Mouse (Mus musculus): ENCODE data around the gene Arhgap20. TPM values are rescaled to one million over a fixed set of nuclear protein-coding genes. Genes with fewer than 3 reads are reported as not detected.

Gene Arhgap20
- polyA plus RNA-seq, 1 experiment from 2014 or later, result 4.1 TPM

DNA sequence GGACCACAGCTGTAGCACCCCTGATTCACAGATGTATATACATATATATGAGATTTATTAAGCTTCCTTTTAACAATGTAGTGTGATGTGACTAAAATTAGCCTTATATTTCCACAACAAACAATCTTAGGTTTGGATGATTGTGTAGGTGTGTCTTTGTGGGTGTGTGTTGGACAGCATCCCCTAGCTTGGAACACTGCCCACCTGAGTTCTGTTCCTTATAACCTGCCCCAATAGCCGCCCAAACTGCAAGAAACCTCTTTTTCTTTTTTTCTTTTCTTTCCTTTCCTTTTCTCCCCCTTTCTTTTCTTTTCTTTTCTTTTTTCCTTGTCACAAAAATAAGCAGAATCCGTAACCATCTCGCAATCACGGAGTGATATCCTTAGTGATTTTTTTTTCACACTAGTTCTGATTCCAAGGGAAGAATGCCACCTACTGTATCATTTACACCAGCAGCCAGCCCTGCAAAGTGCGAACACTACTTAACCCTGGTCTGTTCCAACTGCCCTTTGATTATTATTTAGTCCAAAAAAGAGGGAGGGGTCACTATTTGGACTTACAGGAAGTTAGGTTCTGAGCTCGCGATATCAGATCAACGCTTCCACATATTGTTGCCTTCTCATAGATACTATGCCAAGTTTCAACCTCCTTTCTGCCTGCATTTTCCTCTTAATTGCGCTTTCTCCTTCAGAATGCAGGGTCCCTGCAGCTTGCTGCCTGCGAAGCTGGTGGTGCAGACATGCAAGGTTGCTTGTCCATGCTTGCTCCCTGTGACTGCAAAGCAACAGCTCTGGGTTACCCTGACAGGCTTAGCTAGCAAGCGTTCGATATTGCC lies 879 bp upstream of the Arhgap20 start:
- Histone ChIP-seq H3K9me3 (ENCODE audit: control insufficient read depth, low read length) (no peaks in the 10 kb centered on the region), H3K27ac (ENCODE audit: low read depth, low read length) (no peak overlapping the region), H3K27me3 (ENCODE audit: control insufficient read depth, insufficient read depth, low read length) (peaks cover 22% of the 10 kb centered on the region), H3K4me2 (peak overlapping the region; percentile 93), H3K36me3 (ENCODE audit: control insufficient read depth, insufficient read depth, low read length) (no peaks in the 10 kb centered on the region), H3K9ac (ENCODE audit: low read length) (peak overlapping the region; percentile 68), H3K4me3 (ENCODE audit: low read depth, low read length) (peak overlapping the region; percentile 67), H3K4me1 (ENCODE audit: control insufficient read depth, insufficient read depth, low read length) (peaks cover 10% of the 10 kb centered on the region)
- 7% methylated on average over 12 of the region's 12 CpGs for WGBS
- no peak; the same call in 1 of the 2 replicates for ATAC-seq (ENCODE audit: low FRiP score)
- DNase-seq (ENCODE audit: low spot score, missing footprints), result no peak

DNA sequence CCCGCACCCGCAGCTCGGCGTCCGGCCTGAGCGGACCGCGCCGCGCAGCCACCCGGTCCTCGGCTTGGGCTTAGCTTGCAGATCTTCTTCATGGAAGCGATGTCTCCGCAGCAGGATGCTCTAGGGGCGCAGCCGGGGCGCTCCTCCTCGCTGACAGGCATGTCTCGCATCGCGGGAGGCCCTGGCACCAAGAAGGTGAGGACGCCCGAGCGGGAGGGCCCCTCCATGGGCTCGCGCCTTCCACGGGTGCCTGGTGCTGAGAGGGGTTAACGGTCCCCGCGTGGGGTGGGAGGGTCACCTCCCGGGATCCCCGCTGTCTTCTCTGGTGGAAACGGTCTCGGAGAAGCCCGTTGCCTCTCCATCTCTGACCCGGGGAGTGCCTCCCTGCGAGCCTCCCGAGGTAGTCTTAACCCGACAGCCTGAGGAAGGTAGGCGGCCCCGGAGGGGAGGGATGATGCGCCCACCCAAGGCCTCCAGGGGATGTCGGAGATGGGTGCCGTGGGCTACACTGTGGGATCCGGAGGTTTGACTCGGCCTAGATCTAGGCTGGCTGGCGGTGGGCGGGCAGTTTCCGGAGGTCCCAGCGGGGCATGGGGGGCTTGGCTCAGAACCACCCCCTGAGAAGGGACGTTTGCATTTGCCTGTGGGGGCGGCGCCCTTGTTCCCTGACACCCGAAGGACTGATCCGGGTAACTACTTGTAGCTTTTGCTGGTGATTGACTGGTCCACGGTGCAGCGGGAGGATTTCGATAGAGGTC lies 459 bp downstream of the Arhgap20 start:
- no peaks in the 10 kb centered on the region for H3K36me3 ChIP-seq (ENCODE audit: control insufficient read depth, insufficient read depth, low read length)
- H3K27ac ChIP-seq (ENCODE audit: low read depth, low read length), result no peak overlapping the region
- peak overlapping the region; percentile 67 for H3K4me3 ChIP-seq (ENCODE audit: low read depth, low read length)
- peaks cover 10% of the 10 kb centered on the region for H3K4me1 ChIP-seq (ENCODE audit: control insufficient read depth, insufficient read depth, low read length)
- H3K9me3 ChIP-seq (ENCODE audit: control insufficient read depth, low read length), result no peaks in the 10 kb centered on the region
- WGBS, result under 1% methylated on average over 58 of the region's 58 CpGs
- DNase-seq (ENCODE audit: low spot score, missing footprints) (peak; percentile 94), ATAC-seq (ENCODE audit: low FRiP score) (peak; percentile 10)
- peak overlapping the region; percentile 93 for H3K4me2 ChIP-seq
- peaks cover 22% of the 10 kb centered on the region for H3K27me3 ChIP-seq (ENCODE audit: control insufficient read depth, insufficient read depth, low read length)
- peak overlapping the region; percentile 68 for H3K9ac ChIP-seq (ENCODE audit: low read length)

DNA sequence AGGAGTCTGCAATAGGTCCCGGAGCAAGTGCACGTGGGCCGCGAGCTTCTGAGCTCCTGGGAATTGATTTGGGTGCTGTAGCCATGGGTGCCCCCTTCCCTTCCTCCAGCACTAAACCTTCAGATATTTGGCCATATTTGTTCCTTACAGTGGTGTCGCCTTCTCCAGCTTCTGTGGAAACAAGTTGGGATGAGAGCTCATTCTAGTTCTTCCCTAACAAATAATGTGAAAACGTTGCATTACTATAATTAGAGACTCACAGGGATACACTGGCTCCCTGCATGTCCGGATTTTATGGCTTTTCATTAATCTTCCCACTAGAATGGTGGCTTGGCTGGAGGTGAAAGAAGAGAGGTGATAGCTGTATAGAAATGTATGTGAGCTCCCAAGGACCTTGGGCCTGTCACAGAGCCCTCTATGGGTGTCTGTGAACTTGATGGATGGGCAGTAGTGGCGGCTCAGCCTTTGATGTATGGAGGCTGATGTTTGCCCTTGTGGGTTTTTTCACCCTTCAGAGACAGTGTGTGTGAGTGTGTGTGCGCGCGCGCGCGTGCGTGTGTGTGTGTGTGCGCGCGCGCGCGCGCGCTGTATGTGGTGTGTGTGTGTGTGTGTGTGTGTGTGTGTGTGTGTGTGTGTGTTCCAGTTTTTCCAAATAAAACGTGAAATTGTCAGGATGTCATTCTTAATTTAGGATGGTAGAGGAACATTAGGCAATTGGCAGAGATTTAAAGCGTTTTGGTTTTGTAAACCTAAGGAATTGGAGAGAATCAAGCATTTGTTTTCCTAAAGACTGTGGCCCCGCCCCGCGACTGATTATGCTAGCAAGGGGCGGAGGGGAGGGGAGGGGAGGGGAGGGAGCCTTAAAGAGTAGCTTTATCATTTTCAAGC lies 1.3 kb downstream of the Arhgap20 start:
- H3K9ac ChIP-seq (ENCODE audit: low read length), result peak overlapping the region; percentile 68
- ATAC-seq (ENCODE audit: low FRiP score), result peak; percentile 45
- no peaks in the 10 kb centered on the region for H3K9me3 ChIP-seq (ENCODE audit: control insufficient read depth, low read length)
- peak overlapping the region; percentile 93 for H3K4me2 ChIP-seq
- peaks cover 10% of the 10 kb centered on the region for H3K4me1 ChIP-seq (ENCODE audit: control insufficient read depth, insufficient read depth, low read length)
- H3K27ac ChIP-seq (ENCODE audit: low read depth, low read length), result no peak overlapping the region
- under 1% methylated on average over 29 of the region's 29 CpGs for WGBS
- peak; percentile 96 for DNase-seq (ENCODE audit: low spot score, missing footprints)
- H3K4me3 ChIP-seq (ENCODE audit: low read depth, low read length), result peak overlapping the region; percentile 67
- H3K36me3 ChIP-seq (ENCODE audit: control insufficient read depth, insufficient read depth, low read length), result no peaks in the 10 kb centered on the region
- peaks cover 22% of the 10 kb centered on the region for H3K27me3 ChIP-seq (ENCODE audit: control insufficient read depth, insufficient read depth, low read length)

DNA sequence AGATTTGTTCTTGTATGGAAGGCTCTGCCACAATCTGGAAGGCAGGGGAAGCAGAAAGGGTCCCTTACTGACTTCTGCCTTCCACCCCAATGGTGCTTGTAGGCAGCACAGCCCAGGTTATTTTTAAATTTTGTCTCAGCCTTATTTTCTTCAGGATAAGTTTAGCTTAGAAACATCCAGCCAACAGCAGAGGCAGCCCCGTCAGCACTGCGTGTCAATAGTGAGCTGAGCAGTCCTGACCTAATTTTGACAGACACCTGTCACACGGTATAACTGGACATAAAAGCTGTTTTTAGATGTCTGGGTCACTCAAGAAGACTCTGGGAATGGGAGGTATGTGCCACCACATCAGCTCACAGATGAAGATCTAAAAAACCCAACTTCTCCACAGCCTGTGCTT lies 9.1 kb downstream of the Arhgap20 start:
- DNase-seq (ENCODE audit: low spot score, missing footprints), result no peak
- no peak for ATAC-seq (ENCODE audit: low FRiP score)
- Histone ChIP-seq H3K4me3 (ENCODE audit: low read depth, low read length) (no peak overlapping the region), H3K9me3 (ENCODE audit: control insufficient read depth, low read length) (no peaks in the 10 kb centered on the region), H3K27me3 (ENCODE audit: control insufficient read depth, insufficient read depth, low read length) (no peaks in the 10 kb centered on the region), H3K27ac (ENCODE audit: low read depth, low read length) (no peak overlapping the region), H3K4me2 (no peak overlapping the region), H3K9ac (ENCODE audit: low read length) (no peak overlapping the region), H3K36me3 (ENCODE audit: control insufficient read depth, insufficient read depth, low read length) (no peaks in the 10 kb centered on the region), H3K4me1 (ENCODE audit: control insufficient read depth, insufficient read depth, low read length) (no peaks in the 10 kb centered on the region)
- 84% methylated on average over 3 of the region's 3 CpGs for WGBS

DNA sequence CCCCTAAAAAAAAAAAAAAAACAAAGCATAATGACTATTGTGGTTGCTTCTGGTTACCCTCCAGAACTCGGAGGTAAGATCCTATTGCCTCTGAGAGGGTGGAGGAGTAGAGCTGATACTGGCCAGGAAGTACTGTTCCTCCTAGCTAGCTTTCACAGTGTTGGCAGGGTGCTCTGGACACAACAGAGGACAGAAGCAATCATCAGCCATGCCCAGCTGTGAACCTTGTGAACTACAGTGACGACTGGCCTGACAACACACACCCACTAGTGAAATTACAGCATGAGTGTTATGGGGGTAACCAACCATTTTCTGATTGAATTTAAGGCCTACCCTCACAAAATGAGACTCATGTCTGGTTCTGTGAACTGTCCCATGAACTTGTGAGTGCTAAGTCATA lies 11.3 kb downstream of the Arhgap20 start:
- Histone ChIP-seq H3K4me2 (no peak overlapping the region), H3K36me3 (ENCODE audit: control insufficient read depth, insufficient read depth, low read length) (no peaks in the 10 kb centered on the region), H3K9ac (ENCODE audit: low read length) (no peak overlapping the region), H3K9me3 (ENCODE audit: control insufficient read depth, low read length) (no peaks in the 10 kb centered on the region), H3K4me3 (ENCODE audit: low read depth, low read length) (no peak overlapping the region), H3K4me1 (ENCODE audit: control insufficient read depth, insufficient read depth, low read length) (no peaks in the 10 kb centered on the region), H3K27me3 (ENCODE audit: control insufficient read depth, insufficient read depth, low read length) (no peaks in the 10 kb centered on the region), H3K27ac (ENCODE audit: low read depth, low read length) (no peak overlapping the region)
- 80% methylated on average over 2 of the region's 2 CpGs for WGBS
- ATAC-seq (ENCODE audit: low FRiP score), result no peak
- no peak for DNase-seq (ENCODE audit: low spot score, missing footprints)

DNA sequence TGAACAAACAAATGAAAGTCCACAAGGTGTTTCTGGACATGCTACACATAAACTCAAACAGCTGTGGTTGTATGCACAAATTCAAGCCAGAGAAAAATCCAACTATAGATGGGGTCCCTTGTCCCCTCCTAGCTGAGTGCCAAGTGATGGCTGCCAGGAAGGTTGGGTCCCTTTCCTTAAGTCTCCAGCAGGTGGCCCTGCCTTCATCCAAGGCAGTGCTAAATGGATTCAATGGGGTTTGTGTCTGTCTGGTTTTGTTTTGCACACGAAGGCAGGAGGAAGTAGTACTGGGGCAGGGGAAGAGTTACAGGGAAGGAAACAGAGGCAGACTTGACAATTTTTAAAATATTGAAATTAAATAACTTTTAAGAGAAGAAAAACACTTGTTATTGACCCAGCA lies 12.0 kb downstream of the Arhgap20 start:
- H3K36me3 ChIP-seq (ENCODE audit: control insufficient read depth, insufficient read depth, low read length), result no peaks in the 10 kb centered on the region
- H3K4me3 ChIP-seq (ENCODE audit: low read depth, low read length), result no peak overlapping the region
- H3K27me3 ChIP-seq (ENCODE audit: control insufficient read depth, insufficient read depth, low read length), result no peaks in the 10 kb centered on the region
- ATAC-seq (ENCODE audit: low FRiP score), result 0 out of 2 replicates have a peak, but pooled peaks have one; percentile 22
- no peak overlapping the region for H3K9ac ChIP-seq (ENCODE audit: low read length)
- H3K4me1 ChIP-seq (ENCODE audit: control insufficient read depth, insufficient read depth, low read length), result no peaks in the 10 kb centered on the region
- DNase-seq (ENCODE audit: low spot score, missing footprints), result no peak
- H3K4me2 ChIP-seq, result no peak overlapping the region
- H3K9me3 ChIP-seq (ENCODE audit: control insufficient read depth, low read length), result no peaks in the 10 kb centered on the region
- 11% methylated on average over 1 of the region's 1 CpGs for WGBS
- no peak overlapping the region for H3K27ac ChIP-seq (ENCODE audit: low read depth, low read length)

DNA sequence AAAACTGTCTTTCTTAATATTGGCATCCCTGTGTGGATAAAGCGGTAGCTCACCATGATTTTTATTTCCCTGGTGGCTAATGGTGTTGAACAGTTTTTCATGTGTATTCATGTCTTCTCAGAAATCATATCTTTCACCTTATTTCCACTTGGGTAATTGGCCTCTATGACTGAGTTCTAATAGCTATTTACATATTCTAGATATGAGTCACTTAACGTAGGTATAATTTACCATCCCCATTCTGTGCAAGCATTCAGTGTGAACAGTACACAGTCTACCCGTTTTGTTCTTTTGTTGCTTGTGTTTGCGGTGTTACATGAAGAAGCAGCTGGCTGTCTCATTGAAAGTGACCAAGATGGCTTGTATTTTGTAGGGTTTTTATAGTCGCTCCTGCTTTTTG lies 14.1 kb downstream of the Arhgap20 start:
- Histone ChIP-seq H3K27ac (ENCODE audit: low read depth, low read length) (no peak overlapping the region), H3K27me3 (ENCODE audit: control insufficient read depth, insufficient read depth, low read length) (no peaks in the 10 kb centered on the region), H3K9me3 (ENCODE audit: control insufficient read depth, low read length) (no peaks in the 10 kb centered on the region), H3K4me2 (no peak overlapping the region), H3K36me3 (ENCODE audit: control insufficient read depth, insufficient read depth, low read length) (no peaks in the 10 kb centered on the region), H3K9ac (ENCODE audit: low read length) (no peak overlapping the region), H3K4me1 (ENCODE audit: control insufficient read depth, insufficient read depth, low read length) (no peaks in the 10 kb centered on the region), H3K4me3 (ENCODE audit: low read depth, low read length) (no peak overlapping the region)
- ATAC-seq (ENCODE audit: low FRiP score) (no peak), DNase-seq (ENCODE audit: low spot score, missing footprints) (no peak)
- 91% methylated on average over 5 of the region's 5 CpGs for whole genome bisulfite sequencing

DNA sequence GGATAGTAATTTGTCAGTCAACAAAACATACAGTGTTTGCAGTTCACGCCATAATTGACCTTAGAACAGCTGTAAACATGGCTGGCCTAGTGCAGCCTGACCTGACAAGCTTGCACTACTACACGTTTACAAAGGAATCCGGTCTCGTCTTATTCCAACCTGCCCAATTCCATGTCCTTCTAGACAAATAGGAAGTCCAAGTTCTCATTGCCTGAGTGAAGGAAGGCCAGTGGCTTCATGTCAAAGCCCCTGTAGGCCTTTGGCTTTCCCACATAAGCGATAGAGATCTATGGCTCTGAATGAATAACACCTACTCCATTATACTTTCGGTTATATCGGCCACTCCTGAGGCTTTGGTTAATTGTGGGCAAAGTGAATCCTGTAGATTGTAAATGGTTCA lies 16.0 kb downstream of the Arhgap20 start:
- WGBS, result 93% methylated on average over 7 of the region's 7 CpGs

More for the DNA sequence above, 16.0 kb downstream of the Arhgap20 start:
- Histone ChIP-seq H3K4me2 (no peak overlapping the region), H3K9ac (ENCODE audit: low read length) (no peak overlapping the region), H3K4me1 (ENCODE audit: control insufficient read depth, insufficient read depth, low read length) (no peaks in the 10 kb centered on the region), H3K36me3 (ENCODE audit: control insufficient read depth, insufficient read depth, low read length) (no peaks in the 10 kb centered on the region), H3K27ac (ENCODE audit: low read depth, low read length) (no peak overlapping the region), H3K4me3 (ENCODE audit: low read depth, low read length) (no peak overlapping the region), H3K9me3 (ENCODE audit: control insufficient read depth, low read length) (no peaks in the 10 kb centered on the region), H3K27me3 (ENCODE audit: control insufficient read depth, insufficient read depth, low read length) (no peaks in the 10 kb centered on the region)
- ATAC-seq (ENCODE audit: low FRiP score) (no peak), DNase-seq (ENCODE audit: low spot score, missing footprints) (no peak)

All from midbrain, embryonic 11.5 days (tissue).